Mouse (Mus musculus): ENCODE results near the gene Gng2.

Gene Gng2

GRCm38 (mm10) chr14:19976421-19977270 is 781 bp downstream of the Gng2 start:
- no peak for DNase-seq (ENCODE audit: low read depth, low spot score)

GRCm38 (mm10) chr14:19974978-19975493 is 2.4 kb downstream of the Gng2 start:
- DNase-seq (ENCODE audit: low read depth, low spot score): no peak

GRCm38 (mm10) chr14:19974429-19974828 is 3.0 kb downstream of the Gng2 start:
- no peak for DNase-seq (ENCODE audit: low read depth, low spot score)

DNA sequence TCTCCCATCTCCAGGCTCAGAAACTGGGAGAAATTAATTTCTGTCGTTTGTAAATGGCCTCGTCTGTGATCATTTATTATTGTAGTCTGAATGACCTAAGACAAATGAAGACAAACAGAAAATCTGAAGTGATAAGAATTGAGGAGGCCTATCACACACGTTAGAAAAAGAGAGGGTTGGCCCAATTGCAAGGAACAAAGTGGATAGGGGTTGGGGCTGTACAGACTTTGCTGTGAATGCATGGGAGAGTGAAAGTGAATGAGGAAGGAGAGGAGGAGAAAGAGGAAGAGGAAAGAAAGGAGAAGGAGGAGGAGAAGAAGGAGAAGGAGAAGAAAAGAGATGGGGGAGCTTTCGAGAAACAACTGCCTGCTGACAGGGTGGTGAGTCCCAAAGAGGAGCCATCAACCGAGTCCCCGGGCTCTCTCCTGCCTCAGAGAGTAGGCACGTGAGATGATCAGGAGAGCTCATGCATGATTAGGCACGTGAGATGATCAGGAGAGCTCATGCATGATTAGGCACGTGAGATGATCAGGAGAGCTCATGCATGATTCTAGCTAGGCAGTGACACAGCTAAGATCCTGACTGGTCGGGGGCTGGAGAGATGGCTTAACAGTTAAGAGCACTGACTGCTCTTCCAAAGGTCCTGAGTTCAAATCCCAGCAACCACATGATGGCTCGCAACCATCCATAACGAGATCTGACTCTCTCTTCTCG is 5.0 kb downstream of the Gng2 start:
- DNase-seq (ENCODE audit: low read depth, low spot score): no peak

DNA sequence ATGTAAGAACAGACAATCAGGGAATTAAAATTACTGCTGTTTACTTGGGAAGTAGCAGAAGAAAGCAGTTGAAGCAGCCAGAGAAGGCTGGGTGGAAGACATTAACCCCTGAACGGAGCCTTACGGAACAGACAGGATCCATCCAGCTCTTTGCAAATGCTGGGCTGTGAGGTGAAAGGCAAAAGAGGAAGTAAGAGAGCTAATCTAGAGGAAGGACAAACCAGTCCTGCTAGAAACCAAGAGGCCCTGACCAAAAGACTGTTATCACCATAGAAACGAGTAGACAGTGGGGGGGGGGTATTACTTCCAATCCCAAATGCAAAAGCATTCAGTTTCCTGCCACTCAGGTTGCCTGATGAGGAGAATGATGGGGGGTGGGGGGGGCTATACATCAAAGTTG is 6.6 kb downstream of the Gng2 start:
- no peak for DNase-seq (ENCODE audit: low read depth, low spot score)

DNA sequence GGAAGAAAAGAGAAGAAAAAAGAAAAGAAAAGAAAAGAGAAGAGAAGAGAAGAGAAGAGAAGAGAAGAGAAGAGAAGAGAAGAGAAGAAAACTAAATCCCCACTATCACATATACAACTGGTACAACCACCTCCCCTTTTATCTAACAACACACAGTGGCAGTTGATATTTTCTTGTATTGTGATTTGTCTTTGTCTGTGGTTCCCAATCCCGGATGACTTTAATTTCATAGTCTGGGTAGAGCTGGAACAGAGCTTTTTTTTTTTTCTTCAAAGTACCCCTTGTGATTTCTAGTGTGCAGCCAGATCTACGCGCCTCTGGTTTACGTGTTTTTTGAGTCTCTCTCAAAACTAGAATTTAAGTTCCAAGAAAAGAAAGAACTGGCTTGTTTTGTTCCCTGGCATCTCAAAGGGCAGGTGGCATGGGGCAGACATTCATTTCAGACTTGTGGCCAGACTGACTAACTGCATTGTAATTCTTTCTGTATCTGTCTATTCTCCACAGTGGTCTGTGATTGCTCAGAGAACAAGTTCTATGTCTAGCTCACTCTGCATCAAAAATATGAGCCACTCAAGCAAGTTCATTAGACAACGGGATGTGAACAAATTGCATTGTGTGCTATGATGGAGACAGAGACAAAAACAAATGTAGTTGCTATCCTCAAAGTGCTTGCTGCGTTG is 7.2 kb downstream of the Gng2 start:
- no peak for DNase-seq (ENCODE audit: low read depth, low spot score)

GRCm38 (mm10) chr14:19969566-19969965 is 7.9 kb downstream of the Gng2 start:
- DNase-seq (ENCODE audit: low read depth, low spot score): no peak

DNA sequence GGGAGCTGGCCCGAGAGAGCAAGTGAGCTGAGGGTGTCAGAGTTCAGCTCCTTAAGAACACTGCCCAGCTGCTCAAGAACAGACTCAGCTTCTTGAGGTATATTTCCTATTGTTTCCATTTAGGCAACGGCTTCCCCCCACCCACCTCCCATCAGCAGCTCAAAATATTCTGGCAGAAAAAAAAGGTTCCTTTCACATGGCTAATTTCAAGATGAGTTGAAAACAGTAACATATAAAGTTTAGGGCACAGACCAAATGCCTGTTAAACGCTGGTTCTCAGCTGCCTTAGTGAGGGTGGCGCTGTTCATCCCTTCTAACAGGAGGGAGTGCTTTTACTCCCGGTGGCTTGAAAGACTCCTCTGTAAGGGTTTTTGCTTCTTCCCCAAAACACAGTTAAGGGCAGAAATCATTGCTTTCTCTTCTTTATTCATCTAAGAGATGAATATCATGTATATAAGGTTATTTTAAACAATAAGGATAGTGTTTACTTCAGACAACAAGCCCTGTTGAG is 8.4 kb downstream of the Gng2 start:
- no peak for DNase-seq (ENCODE audit: low read depth, low spot score)

GRCm38 (mm10) chr14:19968321-19969010 is 9.0 kb downstream of the Gng2 start:
- DNase-seq (ENCODE audit: low read depth, low spot score): no peak

GRCm38 (mm10) chr14:19967482-19967881 is 9.9 kb downstream of the Gng2 start:
- no peak for DNase-seq (ENCODE audit: low read depth, low spot score)

GRCm38 (mm10) chr14:19963961-19964505 is 13.4 kb downstream of the Gng2 start:
- no peak for DNase-seq (ENCODE audit: low read depth, low spot score)

DNA sequence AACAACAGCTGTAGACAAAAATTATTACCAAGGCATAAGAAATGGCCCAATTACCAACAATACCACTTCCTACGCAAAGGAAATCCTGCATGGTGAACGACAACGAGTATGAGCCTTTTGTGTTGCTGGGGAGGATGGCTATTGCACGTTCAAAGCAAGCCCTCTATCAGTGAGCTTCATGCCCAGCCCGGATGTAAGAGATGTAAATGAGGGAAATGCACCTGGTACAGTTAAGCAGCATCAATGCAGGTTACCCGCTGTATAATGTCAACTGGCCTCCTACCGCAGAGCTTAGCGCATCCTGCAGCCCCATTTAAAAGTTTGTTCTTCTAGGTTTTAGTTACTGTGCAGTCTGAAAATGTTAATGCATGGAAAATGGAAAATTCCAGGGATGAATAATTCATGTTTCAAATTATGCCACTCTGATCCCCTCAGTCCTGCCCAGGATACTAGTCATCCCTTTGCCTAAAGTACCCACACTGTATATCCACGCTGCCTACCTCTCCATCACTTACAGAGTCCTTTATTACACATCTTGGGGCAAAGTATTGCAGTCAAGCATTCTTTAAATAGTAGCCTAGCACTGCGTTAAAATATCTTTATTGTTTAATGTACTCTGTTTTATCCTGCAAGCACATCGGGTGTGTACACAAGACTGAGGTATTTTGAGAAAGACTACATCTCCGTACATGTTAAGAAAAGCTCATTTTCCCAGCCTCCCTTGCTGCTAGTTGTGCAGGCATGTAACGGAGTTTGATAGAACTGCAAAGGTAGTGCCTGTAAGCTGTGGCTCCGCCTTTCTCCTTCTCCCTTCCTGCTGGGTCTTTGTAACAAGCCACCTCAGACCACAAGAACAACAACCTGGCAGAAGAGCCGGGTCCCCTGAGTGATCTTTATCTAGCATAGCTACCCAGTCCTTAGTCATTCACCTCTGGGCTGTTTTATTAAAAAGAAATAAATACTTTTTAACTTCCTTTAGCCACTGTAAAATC is 15.2 kb downstream of the Gng2 start:
- DNase-seq (ENCODE audit: low read depth, low spot score): no peak

- DNase-seq (ENCODE audit: low read depth, low spot score): no peak
These were observed 17.6 kb downstream of the Gng2 start for GRCm38 (mm10) chr14:19959860-19960259.

GRCm38 (mm10) chr14:19955077-19955476 is 22.4 kb downstream of the Gng2 start:
- DNase-seq (ENCODE audit: low read depth, low spot score): no peak

DNA sequence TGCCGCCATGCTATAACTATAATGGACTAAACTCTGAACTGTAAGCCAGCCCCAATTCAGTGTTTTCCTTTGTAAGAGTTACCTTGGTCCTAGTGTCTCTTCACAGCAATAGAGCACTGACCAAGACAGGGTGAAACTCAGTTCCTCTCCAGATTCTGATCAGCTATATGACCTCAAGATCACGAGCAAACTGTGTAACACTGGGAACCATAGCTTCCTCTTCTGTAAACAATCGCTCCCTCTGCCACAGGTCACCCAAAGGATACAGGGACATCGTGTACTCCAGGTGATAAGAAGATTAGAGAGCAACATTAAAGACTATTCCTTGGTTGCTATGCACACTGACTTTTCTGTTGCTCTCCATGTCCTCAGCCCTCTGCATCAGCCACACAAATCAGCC is 26.6 kb downstream of the Gng2 start:
- DNase-seq (ENCODE audit: low read depth, low spot score): no peak

DNA sequence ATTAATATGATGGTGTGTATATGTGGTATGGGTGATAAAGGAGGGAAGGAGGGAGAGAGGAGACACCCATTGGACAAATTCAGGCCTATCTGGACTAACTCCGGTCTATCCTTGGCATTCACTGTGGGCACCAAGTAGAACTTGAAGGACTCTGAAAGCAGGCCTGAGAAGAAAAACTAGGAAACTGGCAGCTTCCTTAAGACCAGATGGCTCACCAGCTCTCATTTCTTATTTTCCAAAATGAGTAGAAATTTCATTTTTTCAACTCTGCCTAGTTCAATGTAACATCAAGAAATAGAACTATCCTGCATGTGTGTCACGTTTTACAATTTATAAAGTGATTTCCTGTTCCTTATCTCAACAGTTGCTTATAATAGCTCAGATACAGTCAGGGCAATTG is 28.0 kb downstream of the Gng2 start:
- DNase-seq (ENCODE audit: low read depth, low spot score): no peak

- no peak for DNase-seq (ENCODE audit: low read depth, low spot score)
These were observed 31.2 kb downstream of the Gng2 start for GRCm38 (mm10) chr14:19946221-19946620.

DNA sequence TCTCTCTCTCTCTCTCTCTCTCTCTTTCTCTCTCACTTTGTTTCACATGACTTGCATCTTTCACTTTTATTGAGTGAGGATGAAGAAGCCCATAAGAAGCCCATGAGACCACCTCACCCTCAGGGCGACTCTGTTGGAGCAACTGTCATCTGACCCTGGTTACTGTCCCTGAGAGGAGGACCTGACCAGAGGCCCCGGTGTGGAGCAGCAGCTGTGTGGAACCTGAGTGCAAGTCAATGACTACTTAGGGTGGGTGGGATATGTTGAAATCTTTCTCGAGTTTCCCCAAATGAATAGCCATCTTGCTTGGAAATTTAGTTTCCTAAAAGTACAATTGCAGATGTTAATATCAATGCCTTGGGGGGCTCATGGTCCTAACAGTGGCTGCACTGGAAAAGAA is 34.7 kb downstream of the Gng2 start:
- no peak for DNase-seq (ENCODE audit: low read depth, low spot score)

DNA sequence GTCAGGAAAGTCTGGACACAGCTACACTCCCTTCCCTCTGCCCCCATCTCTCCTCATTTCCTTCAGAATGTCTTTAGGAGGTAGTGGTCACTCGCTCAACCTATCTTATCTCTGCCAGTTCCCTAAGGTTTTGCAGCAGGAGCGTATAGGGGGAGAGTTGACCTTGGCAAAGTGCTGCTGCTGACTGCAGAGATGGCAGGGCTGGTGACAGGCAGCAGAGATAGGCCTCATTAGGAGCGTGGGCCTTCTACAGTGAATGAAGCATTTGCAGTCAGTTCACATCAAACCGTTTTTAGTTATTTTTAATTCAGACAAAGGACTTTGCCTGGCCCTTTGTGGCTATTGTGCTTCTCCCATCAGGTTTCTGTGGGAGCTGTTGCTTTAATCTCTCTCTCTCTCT is 35.1 kb downstream of the Gng2 start:
- no peak for DNase-seq (ENCODE audit: low read depth, low spot score)

DNA sequence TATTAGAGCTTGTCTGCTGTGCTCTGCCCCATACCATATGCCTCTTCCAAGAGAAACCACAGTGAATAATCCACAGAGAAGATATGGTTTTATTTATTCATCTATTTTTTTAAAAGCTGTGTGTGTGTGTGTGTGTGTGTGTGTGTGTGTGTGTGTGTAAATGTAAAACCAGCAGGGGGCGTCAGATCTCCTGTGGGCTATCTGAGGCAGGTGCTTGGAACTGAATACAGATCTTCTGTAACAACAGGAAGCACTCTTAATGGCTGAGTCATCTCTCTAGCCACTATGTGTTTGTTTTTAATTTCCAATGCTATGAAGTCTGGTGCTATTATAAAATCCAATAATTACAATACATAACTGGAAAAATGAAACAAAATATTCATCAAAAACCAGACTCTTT is 37.4 kb downstream of the Gng2 start:
- DNase-seq (ENCODE audit: low read depth, low spot score): no peak

Data from c-Kit-negative CD71-positive TER-119-positive erythroid progenitor cells, embryonic 14.5 days (primary cell).